Mouse (Mus musculus): ENCODE measurements around the gene Apol6.

Apol6 gene

DNA sequence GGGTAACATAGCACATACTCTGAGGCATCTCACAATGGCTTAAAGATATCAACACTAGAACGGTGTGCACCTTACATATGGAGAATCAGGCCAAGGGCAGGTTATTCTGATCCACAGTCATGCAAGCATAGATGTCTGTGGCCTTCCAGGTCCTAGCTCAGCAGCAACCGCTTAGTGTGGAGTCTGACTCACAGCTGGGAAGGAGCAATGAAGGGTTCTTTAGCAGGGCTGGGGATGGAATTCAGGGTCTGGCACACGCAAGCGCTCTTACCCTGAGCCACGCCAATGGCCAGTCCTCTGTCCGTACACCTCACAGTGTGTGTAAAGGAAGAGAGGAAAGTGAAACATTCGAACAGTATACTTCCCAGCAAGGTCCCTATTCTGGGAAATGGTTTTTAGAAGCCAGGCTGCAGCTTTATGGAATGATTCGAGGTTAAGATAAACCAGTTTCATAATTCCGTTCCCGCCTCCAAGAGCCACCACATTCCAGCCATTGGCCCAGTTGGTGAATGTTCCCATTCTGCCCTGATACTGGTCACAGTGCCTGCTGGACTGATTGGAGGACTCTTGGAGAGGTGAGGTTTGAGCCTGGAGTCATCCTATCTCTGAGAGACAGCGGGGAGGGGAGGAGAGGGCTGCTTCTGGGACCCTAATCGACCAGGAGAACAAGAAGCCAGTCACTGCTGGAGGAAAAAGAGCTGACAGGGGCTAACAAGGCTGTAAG, at the start of gene Apol6:
Apol6 (plus strand) TSS at position 133 of the 724 bp plus-strand sequence.
- no peak for DNase-seq (ENCODE audit: low spot score)

DNA sequence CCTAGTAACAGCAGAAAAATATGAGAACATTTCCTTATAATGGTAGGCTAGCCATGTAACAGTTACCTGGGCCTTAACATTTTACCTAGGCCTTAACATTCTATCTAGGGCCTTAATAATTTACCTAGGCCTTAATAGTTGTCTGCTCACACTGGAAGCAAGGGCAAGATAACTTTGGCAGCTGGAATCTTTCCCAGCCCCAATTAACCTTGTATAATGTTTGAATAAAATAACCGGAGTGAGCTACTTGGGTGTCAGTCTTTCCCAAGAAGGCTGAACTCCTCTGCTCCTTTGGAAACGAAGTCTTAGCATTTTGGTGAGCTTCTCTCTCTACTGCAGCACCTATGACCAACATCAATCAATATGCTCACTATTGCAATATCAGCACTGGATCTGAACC, 46.5 kb upstream of the Apol6 start:
- no peak for DNase-seq (ENCODE audit: low spot score)

- no peak for DNase-seq (ENCODE audit: low spot score)
These were observed 45.5 kb upstream of the Apol6 start for GRCm38 (mm10) chr15:76998878-76999588.

DNA sequence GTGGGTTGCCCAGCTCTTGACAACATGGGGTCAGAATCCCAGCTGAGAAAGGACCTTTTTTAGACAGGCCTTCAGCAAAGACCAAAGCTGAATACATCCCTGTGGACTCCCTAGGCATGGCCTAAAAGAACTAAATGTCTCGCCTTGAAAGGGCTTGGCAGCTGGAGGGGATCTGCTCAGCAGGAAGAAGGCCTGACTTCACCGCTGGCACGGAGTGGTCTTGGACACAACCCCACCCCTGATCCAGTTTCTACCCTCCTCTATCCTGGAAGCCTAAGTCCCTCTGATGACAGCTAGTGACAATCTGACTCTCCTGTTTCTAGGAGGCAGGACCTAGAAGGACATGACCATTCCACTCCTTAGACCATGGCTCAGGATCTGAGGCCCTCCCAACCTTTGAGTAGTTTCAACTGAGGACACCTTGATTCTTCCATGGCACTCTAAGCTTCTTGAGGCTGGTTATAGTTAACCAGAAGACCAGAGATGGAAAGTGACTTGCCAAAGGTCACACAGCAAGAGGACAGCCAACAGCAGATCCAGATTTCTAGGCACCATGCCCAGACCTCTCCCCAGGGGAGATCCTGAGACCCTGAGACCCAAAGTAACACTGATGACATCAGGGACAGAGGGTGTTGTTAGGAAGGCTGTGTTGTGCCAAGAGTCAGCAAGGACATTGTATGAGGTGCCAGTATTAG, 41.2 kb upstream of the Apol6 start:
- no peak for DNase-seq (ENCODE audit: low spot score)

DNA sequence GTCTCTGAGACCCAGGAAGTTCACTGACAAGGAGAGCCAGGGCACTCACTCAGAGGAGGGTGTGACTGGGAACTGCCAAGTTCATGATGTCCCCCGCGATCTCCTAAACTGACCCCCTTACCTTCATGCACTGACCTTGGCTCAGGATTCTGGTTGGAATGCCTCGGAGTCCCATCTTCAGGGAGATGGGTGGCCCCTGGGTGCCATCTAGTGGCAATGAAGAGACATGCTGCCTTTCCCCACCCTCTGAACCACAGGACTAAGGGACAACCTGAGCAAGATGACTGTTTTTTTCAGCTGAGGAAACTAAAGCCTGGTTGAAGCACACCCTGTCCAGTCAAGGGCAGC, 40.7 kb upstream of the Apol6 start:
- peak; percentile 51 for DNase-seq (ENCODE audit: low spot score)

DNA sequence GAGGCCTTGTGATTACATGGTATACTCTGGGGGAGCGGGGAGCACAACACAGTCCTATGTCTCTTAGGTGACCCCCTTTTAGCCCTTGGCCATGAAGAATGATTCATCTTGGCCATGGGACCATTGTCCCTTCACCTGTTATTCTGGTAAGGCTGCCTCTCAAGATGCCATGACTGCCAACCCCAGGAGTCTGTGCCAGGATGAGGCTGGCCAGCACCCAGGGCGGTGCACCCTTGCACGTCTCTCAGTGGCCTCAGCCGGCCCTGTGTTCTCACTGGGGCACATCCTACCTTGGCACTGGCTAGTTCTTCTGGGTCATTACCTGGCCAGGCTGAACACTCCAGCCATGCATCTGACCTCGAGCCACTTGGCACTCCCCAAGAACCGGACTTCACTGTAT, 35.7 kb upstream of the Apol6 start:
- DNase-seq (ENCODE audit: low spot score), result no peak

DNA sequence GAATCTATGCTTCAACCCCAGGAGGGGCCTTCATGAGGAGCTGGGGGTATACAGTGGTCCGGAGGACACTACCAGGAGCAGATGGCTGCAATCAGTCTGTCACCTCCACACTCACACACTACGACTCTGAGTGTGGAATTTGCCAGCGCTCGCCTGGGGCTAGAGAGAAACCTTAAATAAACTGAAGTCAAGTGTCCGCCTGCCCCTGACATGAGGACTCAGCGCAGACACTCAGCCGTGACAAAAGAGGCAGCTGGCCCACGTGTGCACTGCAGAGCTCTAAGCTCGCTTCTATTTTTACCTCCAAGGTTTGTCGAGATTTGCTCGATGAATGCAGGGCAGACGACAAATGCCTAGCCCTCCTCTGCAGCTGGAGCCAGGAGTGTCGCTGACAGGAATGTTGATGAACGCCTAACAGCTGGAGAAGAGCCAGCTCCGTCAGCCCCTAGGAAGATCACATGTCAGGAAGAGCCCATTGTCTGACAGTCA, 30.7 kb upstream of the Apol6 start:
- peak; percentile 30 for DNase-seq (ENCODE audit: low spot score)

DNA sequence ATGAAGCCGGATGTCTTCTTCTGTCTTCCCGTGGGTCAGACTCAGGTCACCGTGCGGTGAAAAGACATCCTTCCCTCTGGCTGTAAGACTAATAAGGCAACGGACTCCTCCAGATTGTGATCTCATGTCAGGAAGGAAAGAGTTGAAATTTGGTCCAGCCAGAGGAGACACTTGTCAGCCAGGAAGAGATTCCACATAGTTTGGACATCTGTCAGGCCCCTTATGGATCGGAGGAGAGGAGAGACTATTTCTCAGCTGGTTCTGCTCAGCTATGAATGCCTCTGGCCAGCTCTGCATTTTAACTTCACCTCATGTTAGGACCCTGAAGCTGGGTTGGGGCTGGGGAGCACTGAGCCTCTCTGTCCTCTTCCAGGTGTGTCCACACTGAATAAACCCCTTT, 30.1 kb upstream of the Apol6 start:
- no peak for DNase-seq (ENCODE audit: low spot score)

GRCm38 (mm10) chr15:77014985-77015384, 29.5 kb upstream of the Apol6 start:
- no peak for DNase-seq (ENCODE audit: low spot score)

DNA sequence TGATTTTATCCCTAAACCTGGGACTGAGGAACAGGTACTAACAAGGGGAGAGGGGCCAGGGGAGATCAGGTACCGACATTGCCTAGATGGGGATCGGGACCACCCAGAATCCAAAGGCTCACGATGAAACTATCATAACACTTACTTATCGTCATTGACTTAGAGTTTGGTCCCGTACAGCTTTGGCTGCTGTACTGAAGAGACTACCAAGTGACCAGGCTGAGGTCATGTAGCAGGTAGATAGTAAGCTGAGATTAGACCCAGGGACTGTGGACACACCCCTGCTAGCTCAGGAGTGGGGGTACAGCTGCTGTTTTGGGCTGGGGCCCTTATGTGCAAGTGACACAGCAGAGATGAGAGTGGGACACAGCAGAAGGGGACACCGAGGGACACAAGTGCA, 28.0 kb upstream of the Apol6 start:
- DNase-seq (ENCODE audit: low spot score), result no peak

- no peak for DNase-seq (ENCODE audit: low spot score)
These were observed 26.6 kb upstream of the Apol6 start for GRCm38 (mm10) chr15:77017897-77018296.

- no peak for DNase-seq (ENCODE audit: low spot score)
These were observed 25.7 kb upstream of the Apol6 start for GRCm38 (mm10) chr15:77018740-77019340.

GRCm38 (mm10) chr15:77019533-77019932, 25.0 kb upstream of the Apol6 start:
- DNase-seq (ENCODE audit: low spot score), result no peak

DNA sequence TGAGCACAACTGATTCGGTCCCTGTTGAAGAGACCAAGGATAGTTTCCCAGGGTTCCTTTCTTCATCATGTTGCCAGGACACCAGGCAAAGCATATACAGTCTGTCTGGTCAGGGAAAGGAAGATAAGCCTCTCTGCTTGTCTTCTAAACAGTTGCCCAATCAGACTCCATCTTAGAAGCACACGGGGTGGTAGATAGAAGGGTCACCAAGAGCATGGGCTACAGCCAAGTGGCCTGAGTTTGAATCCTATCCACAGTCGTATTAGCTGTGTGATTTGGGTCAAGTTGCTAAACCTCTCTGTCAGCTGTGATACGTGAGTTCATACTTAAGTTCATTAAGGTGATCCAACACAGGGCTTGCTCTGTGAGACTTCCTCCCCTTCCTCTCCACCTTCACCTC, 24.4 kb upstream of the Apol6 start:
- DNase-seq (ENCODE audit: low spot score), result no peak

GRCm38 (mm10) chr15:77021056-77021455, 23.5 kb upstream of the Apol6 start:
- no peak for DNase-seq (ENCODE audit: low spot score)

DNA sequence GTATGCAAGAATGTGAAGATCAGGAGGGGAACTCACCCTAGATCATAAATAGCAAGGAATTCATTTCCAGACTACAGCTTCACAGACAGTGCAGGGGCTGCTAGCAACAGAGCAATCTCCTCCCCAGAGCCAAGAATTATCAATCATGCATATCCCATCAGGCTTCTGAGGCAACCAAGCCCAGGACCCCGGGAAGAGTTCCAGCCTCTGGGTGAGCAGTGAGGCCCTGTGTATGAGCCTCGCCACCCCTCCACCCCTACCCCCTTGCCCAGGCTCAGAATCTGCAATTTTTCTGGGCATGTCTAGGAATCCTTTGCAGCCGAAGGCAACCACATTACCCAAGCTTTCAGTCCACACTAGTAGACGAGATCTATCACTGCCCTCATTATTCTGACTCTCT, 22.7 kb upstream of the Apol6 start:
- no peak for DNase-seq (ENCODE audit: low spot score)

DNA sequence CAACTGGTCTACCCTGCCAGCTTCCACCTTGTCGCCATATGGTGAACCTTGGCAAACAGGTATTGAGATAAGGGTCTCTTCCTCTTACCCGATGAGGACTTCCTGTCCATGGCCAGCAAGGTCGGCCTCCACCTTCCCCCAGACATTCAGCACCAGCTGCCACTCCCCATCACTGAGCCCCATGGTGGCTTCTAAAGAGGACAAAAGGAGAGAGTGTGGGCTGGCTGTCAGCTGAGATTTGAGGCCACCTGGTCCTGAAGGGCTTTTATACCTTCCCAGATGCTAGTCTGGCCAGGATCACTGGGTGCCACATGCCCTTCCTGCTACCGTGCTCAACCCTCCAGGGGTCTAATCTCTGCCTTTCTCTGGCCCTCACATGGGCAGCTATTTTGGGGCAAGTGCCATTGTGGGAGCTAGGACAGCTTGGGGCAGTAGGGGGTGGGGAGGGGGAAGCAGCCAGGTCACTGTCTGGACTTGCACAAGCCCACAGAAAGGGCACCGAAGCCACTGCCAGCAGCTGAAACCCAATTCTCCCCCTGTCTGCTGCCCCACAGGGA, 22.1 kb upstream of the Apol6 start:
- no peak for DNase-seq (ENCODE audit: low spot score)

- no peak for DNase-seq (ENCODE audit: low spot score)
These were observed 18.5 kb upstream of the Apol6 start for GRCm38 (mm10) chr15:77025884-77026583.

- DNase-seq (ENCODE audit: low spot score), result no peak
These were observed 17.4 kb upstream of the Apol6 start for GRCm38 (mm10) chr15:77027117-77027516.

- no peak for DNase-seq (ENCODE audit: low spot score)
These were observed 16.9 kb upstream of the Apol6 start for GRCm38 (mm10) chr15:77027675-77028074.

DNA sequence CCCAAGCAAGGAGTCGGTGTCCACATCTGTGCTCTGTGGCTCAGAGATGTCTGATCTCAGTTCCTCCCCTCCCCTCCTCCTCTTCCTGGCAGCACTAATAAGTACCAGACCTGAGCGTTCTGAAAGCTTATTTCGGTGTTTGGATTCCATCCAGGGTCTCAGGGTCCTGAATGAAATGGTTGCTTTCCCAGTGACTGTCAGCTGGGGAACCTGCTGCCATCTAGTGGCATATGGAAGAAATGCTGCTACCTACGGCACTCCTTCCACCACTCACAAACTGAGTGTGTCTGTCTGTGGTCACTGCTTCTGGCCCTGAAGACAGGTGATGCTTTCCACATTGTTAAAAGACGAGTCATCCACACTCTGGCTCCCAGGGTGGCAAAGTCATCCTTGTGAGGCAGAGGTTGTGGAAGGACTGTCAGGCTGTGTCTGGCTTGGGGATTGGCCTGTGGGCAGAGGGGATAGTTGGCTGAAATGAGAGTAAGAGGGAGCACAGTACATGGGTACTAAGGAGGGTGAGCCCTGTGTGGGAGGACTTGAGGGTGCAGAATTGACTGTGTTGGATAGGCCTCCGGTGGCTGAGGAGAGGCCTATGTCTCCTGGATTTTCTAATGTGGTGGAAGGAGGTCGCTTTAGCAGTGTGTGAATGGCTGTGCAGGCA, 15.1 kb upstream of the Apol6 start:
- peak; percentile 58 for DNase-seq (ENCODE audit: low spot score)
